Mouse (Mus musculus) ES-E14 (cell line): Measurements from ENCODE around the gene Pogz. TPM values are rescaled to one million over a fixed set of nuclear protein-coding genes. Genes with fewer than 3 reads are reported as not detected.

Source experiments
- DNase-seq: peaks from one replicate; pipeline ENCODE4 v3.0.0-alpha.2; 2013; ENCODE audit warnings: low read depth, low spot score
- H3K27ac ChIP-seq: 2 replicates; pipeline ENCODE4 v1.5.1; 2012; ENCODE audit warnings: low read depth, mild to moderate bottlenecking, low read length, moderate library complexity, mixed read lengths; ENCODE audit not compliant: poor library complexity, insufficient read depth, severe bottlenecking
- H3K36me3 ChIP-seq: 2 replicates; pipeline ENCODE4 v1.6.1; 2012; ENCODE audit warnings: mild to moderate bottlenecking, low read length, moderate library complexity, mixed read lengths; ENCODE audit not compliant: control insufficient read depth, poor library complexity, insufficient read depth, severe bottlenecking
- H3K4me1 ChIP-seq, 2 experiments: fragments of 150-350 bp in 1 of 2; sonication (generic) in 1 of 2; 2 replicates each; pipeline ENCODE4 v1.6.1; 2012; ENCODE audit warnings: low read length in 2 of 2, mild to moderate bottlenecking in 1 of 2, mixed read lengths in 1 of 2; ENCODE audit not compliant: control insufficient read depth in 2 of 2, insufficient read depth in 2 of 2, poor library complexity in 1 of 2
- H3K4me3 ChIP-seq, 2 experiments: fragments of 150-350 bp in 1 of 2; sonication (generic) in 1 of 2; 2 replicates each; pipeline ENCODE4 v1.5.1; 2012; ENCODE audit warnings: low read length in 2 of 2, low read depth in 1 of 2, mild to moderate bottlenecking in 1 of 2, mixed read lengths in 1 of 2; ENCODE audit not compliant: insufficient read depth in 1 of 2, poor library complexity in 1 of 2, severe bottlenecking in 1 of 2
- H3K9ac ChIP-seq: 2 replicates; pipeline ENCODE4 v1.6.1; 2012; ENCODE audit warnings: low read depth, mild to moderate bottlenecking, low read length, mixed read lengths; ENCODE audit not compliant: poor library complexity, insufficient read depth, severe bottlenecking
- H3K9me3 ChIP-seq: fragments of 150-350 bp; sonication (generic); 2 replicates; pipeline ENCODE4 v1.6.1; 2012; ENCODE audit warnings: low read depth, mild to moderate bottlenecking, low read length; ENCODE audit not compliant: control insufficient read depth, insufficient read depth
- CHD2 ChIP-seq: IDR thresholded peaks from 2 replicates; pipeline ENCODE4 v1.6.1; 2014; ENCODE audit warnings: mild to moderate bottlenecking, low read depth, low read length, inconsistent platforms
- HCFC1 ChIP-seq: IDR thresholded peaks from 2 replicates; pipeline ENCODE4 v1.6.1; 2012; ENCODE audit warnings: low read length, inconsistent platforms, borderline replicate concordance; ENCODE audit not compliant: insufficient read depth
- MAFK ChIP-seq: IDR thresholded peaks from 2 replicates; pipeline ENCODE4 v1.6.1; 2014; ENCODE audit warnings: mild to moderate bottlenecking, low read depth, low read length, inconsistent platforms; ENCODE audit not compliant: insufficient read depth
- ZC3H11A ChIP-seq: IDR thresholded peaks from 2 replicates; pipeline ENCODE4 v1.6.1; 2012; ENCODE audit warnings: low read depth, mild to moderate bottlenecking, inconsistent platforms, low read length, borderline replicate concordance
- ZNF384 ChIP-seq: IDR thresholded peaks from 2 replicates; pipeline ENCODE4 v1.6.1; 2012; ENCODE audit warnings: low read depth, low read length, inconsistent platforms
- in situ Hi-C, 2 experiments: fragments of 600-800 bp; cut with MboI; formaldehyde crosslinking; loops; one replicate each; pipeline ENCODE4 v1.15.1; 2025; ENCODE audit warnings: low sequenced_read_pairs in 2 of 2, inconsistent platforms in 1 of 2; ENCODE audit not compliant: unreplicated experiment in 2 of 2
- total RNA-seq: library from RNA; depleted of rRNA; stranded (reverse); fragments of 300-350 nt; gene quantifications from 2 replicates; pipeline ENCODE4 v1.2.3, GENCODE M21; 2012

Pogz gene
- total RNA-seq, 1 experiment = 27.1 TPM

DNA sequence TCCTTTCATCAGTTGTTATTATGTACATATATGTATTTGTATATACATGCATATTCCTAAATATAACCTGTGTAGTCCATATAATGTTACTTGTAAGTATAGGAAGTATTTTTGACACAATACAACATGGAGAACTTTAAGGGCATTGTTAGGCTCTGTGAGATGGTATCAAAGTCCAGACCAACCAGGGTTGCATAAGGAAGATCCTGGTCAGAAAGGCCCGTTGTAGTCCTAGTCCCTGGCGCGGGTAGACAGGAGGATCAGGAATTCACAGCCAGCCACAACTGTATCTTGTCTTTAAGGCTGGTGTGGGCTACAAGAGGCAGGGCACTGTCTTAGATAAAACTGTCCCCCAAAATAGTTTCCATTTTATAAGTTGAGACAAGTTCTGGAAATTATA lies 31.6 kb downstream of the Pogz start:
- H3K4me1 ChIP-seq = no peaks in the 10 kb centered on the region
- H3K4me3 ChIP-seq = no peak overlapping the region
- H3K9ac ChIP-seq = no peak overlapping the region
- H3K36me3 ChIP-seq = peaks cover 23% of the 10 kb centered on the region
- no peak overlapping the region for H3K27ac ChIP-seq
- DNase-seq = no peak
- H3K9me3 ChIP-seq = no peaks in the 10 kb centered on the region
- in situ Hi-C loops = no loop called here
- no peak for TF ChIP-seq HCFC1
- no peak for TF ChIP-seq MAFK
- no peak for TF ChIP-seq ZNF384
- TF ChIP-seq CHD2 = no peak
- TF ChIP-seq ZC3H11A = no peak

DNA sequence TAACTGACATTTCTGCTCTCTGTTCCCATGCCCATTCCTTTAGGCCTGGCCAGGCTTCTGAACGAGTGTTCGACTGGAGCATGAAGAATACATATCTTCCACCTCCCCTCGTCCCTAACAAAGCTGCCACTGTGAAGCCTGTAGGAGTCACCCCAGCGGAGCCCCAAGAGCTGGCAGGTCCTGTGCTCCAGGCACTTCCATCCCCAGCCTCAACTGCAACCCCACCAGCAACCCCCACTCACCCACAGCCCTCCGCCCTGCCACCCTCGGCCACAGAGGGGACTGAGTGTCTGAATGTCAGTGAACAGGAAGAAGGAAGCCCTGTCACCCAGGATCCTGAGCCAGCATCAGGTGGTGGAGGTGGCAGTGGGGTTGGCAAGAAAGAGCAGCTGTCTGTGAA lies 41.3 kb downstream of the Pogz start:
- DNase-seq = no peak
- no peak overlapping the region for H3K9ac ChIP-seq
- TF ChIP-seq ZNF384 (no peak), HCFC1 (no peak), CHD2 (no peak), ZC3H11A (no peak), MAFK (no peak)
- no peaks in the 10 kb centered on the region for H3K9me3 ChIP-seq
- in situ Hi-C loops = no loop called here
- no peak overlapping the region for H3K4me3 ChIP-seq
- H3K4me1 ChIP-seq = 0 out of 4 replicates have a peak, but pooled peaks cover 0 to 1% of the 10 kb centered on the region in 2 experiments
- H3K27ac ChIP-seq = no peak overlapping the region
- H3K36me3 ChIP-seq = peaks cover 46% of the 10 kb centered on the region

DNA sequence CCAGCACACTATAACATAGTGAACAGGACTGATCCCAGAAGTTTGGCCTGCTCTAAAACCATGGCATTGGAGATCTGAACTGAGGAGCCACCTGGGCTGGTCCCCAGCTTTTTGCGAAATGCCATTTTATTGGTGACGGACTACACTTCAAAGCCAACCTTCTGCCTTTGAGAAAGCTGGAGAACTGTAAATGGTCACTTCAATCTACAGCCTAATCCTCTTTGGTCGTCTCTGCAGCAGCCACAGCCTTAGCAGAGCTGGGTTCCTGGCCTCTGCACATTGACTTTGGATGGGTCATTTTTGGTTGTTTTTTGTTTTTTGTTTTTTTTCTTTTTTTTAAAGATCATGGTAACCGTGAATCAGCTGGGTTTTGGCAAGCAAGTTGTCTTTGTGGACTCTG lies 44.5 kb downstream of the Pogz start:
- Histone ChIP-seq H3K36me3 (peaks cover 49% of the 10 kb centered on the region), H3K27ac (no peak overlapping the region), H3K9me3 (no peaks in the 10 kb centered on the region), H3K4me1 (peaks cover 0 to 14% of the 10 kb centered on the region in 2 experiments; a peak in 2 of 4 replicates), H3K4me3 (no peak overlapping the region), H3K9ac (no peak overlapping the region)
- in situ Hi-C loops = no loop called here
- TF ChIP-seq ZNF384 (no peak), ZC3H11A (no peak), CHD2 (no peak), MAFK (no peak), HCFC1 (no peak)
- DNase-seq = no peak

DNA sequence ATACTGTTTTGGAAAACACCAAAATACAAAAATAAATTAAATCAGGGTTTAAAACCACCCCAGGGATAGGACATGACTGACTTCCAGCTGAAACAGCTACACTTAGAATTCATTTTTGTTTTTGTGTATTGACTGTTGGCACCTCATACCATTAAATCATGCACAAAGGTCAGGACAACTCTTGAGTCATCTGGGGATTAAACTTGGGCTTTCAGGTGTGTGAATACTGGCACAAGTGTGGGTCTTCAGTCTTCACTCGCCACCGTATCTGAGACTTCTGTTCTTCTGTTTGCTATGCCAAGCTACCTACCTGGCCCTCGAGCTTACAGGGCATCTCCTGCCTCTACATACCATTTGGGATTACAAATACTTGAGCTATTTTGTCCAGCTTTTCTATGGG lies 45.2 kb downstream of the Pogz start:
- Histone ChIP-seq H3K9ac (no peak overlapping the region), H3K9me3 (no peaks in the 10 kb centered on the region), H3K4me1 (peaks cover 0 to 14% of the 10 kb centered on the region in 2 experiments; a peak in 2 of 4 replicates), H3K4me3 (no peak overlapping the region), H3K27ac (no peak overlapping the region), H3K36me3 (peaks cover 48% of the 10 kb centered on the region)
- DNase-seq = no peak
- in situ Hi-C loops = no loop called here
- TF ChIP-seq ZC3H11A = no peak
- TF ChIP-seq CHD2 = no peak
- TF ChIP-seq ZNF384 = no peak
- TF ChIP-seq HCFC1 = no peak
- TF ChIP-seq MAFK = no peak
